Mouse (Mus musculus): Measurements from ENCODE around the gene Acnat2. TPM values are rescaled to one million over a fixed set of nuclear protein-coding genes. Genes with fewer than 3 reads are reported as not detected.
"Not testable (repeated sequence)": the region's sequence is repeated elsewhere in the genome, so short reads cannot be mapped to it uniquely, and the experiment has no call there.

Gene Acnat2
- polyA plus RNA-seq, 1 experiment from 2014 or later, result not detected

DNA sequence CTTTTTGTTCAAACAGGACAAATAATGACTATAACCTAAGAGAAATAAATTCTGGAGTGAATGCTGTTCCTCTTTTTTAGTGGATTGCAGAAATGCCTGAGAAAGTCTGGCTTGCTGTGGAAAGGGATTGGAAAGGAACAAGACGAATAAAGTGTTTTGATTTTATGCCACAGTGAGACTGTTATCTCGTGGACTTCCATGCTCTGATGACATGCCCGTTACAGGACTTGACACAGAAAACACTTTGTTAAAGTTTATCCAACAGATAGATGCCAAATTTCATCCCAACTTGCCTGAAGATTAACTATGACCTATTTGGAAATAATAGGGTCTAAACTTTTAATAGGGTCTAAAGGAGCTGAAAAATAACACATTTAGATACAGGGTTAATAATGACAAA, 67.9 kb downstream of the Acnat2 start:
- DNase-seq (ENCODE audit: low spot score); H3K9me3 ChIP-seq (replicated peaks); H3K27me3 ChIP-seq (ENCODE audit: low read depth, poor library complexity, severe bottlenecking); H3K4me3 ChIP-seq; H3K27ac ChIP-seq; H3K4me1 ChIP-seq; H3K36me3 ChIP-seq: not testable (repeated sequence)
- 77% methylated on average over 3 of the region's 3 CpGs for WGBS

DNA sequence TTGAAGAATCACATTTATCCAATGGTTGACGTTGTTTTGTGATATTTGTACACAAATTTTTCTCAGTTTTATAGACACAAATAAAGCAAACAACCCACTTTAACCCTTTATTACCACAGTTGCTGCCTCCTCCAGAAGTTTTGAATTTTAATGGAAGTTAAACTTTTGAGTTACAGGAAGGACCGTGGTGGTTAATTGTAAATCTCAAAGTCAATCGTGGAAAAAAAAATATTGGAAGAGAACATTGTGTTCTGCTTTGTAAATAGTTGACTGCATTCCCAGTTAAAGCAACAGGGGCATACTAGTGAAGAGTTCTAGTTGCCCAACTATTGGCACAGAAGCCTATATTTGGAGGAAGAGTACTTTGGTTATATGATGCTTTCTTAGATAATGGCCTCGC, 70.0 kb downstream of the Acnat2 start:
- WGBS, result 86% methylated on average over 3 of the region's 4 CpGs

More for the DNA sequence above, 70.0 kb downstream of the Acnat2 start:
- not testable (repeated sequence) for DNase-seq (ENCODE audit: low spot score); H3K36me3 ChIP-seq; H3K27me3 ChIP-seq (ENCODE audit: low read depth, poor library complexity, severe bottlenecking); H3K4me3 ChIP-seq; H3K27ac ChIP-seq; H3K9me3 ChIP-seq (replicated peaks); H3K4me1 ChIP-seq

Other genes starting within 250 kb of the Acnat2 start
- 0.10 TPM in 1 of 2 replicates, not detected in the other for gene Acnat1, start 65.8 kb upstream of the Acnat2 start, polyA plus RNA-seq (2016; fragmentation: Nextera tagmentation; extraction: Ambion mirVana)
- gene Baat, start 98.4 kb upstream of the Acnat2 start, polyA plus RNA-seq (2016; fragmentation: Nextera tagmentation; extraction: Ambion mirVana), result 0.11 and 0.21 TPM in 2 replicates
- 79.6 and 86.6 TPM in 2 replicates for gene Mrpl50, start 112.9 kb upstream of the Acnat2 start, polyA plus RNA-seq (2016; fragmentation: Nextera tagmentation; extraction: Ambion mirVana)
- gene Zfp189, start 113.0 kb upstream of the Acnat2 start, polyA plus RNA-seq (2016; fragmentation: Nextera tagmentation; extraction: Ambion mirVana), result 8.8 and 11.3 TPM in 2 replicates
- not detected in 2 replicates for gene Aldob, start 141.4 kb upstream of the Acnat2 start, polyA plus RNA-seq (2016; fragmentation: Nextera tagmentation; extraction: Ambion mirVana)
- gene Tmem246, start 189.7 kb upstream of the Acnat2 start, polyA plus RNA-seq (2016; fragmentation: Nextera tagmentation; extraction: Ambion mirVana), result 7.2 and 10.9 TPM in 2 replicates
- 44.9 and 50.5 TPM in 2 replicates for gene Rnf20, start 223.9 kb upstream of the Acnat2 start, polyA plus RNA-seq (2016; fragmentation: Nextera tagmentation; extraction: Ambion mirVana)